Mouse (Mus musculus) myocyte (in vitro differentiated cells): ENCODE data around the gene Rad51b.

Experiments used
- CEBPB ChIP-seq: IDR thresholded peaks from 2 replicates; pipeline ENCODE4 v1.6.1; 2011; ENCODE audit warnings: mild to moderate bottlenecking, moderate library complexity; ENCODE audit not compliant: poor library complexity, insufficient read depth, severe bottlenecking
- MYOG ChIP-seq, 3 experiments: IDR thresholded peaks; one replicate each; pipeline ENCODE4 v1.6.1; 2011; ENCODE audit warnings: control low read depth in 2 of 3, low read depth in 2 of 3, mild to moderate bottlenecking in 2 of 3; ENCODE audit not compliant: insufficient read length in 2 of 3, control insufficient read depth in 1 of 3, insufficient read depth in 1 of 3
- POLR2A ChIP-seq: IDR thresholded peaks from one replicate; pipeline ENCODE4 v1.6.1; 2011; ENCODE audit warnings: low read depth, mild to moderate bottlenecking, control low read depth, moderate library complexity; ENCODE audit not compliant: insufficient read length
- POLR2AphosphoS2 ChIP-seq: IDR thresholded peaks from one replicate; pipeline ENCODE4 v1.6.1; 2011; ENCODE audit warnings: low read depth, control low read depth; ENCODE audit not compliant: insufficient read length
- TCF12 ChIP-seq: IDR thresholded peaks from one replicate; pipeline ENCODE4 v1.6.1; 2011; ENCODE audit warnings: mild to moderate bottlenecking, control low read depth; ENCODE audit not compliant: poor library complexity, insufficient read depth, severe bottlenecking
- TCF3 ChIP-seq: IDR thresholded peaks from one replicate; pipeline ENCODE4 v1.6.1; 2011; ENCODE audit warnings: low read depth, control low read depth; ENCODE audit not compliant: insufficient read length
- USF1 ChIP-seq: IDR thresholded peaks from one replicate; pipeline ENCODE4 v1.6.1; 2011; ENCODE audit warnings: low read depth, mild to moderate bottlenecking, control low read depth, moderate library complexity

- TF ChIP-seq TCF3 (no peak), USF1 (no peak), POLR2A (no peak), POLR2AphosphoS2 (no peak), TCF12 (no peak), CEBPB (no peak), MYOG (IDR thresholded peaks at IDR 0.05; ENCODE audit: control insufficient read depth in 1 of 3, insufficient read depth in 1 of 3, insufficient read length in 2 of 3, low read depth in 2 of 3) (no peak)
Observed at GRCm38 (mm10) chr12:79442126-79442525, 145.0 kb downstream of the Rad51b start.
